Mouse (Mus musculus) lung, postnatal 4 days (tissue): ENCODE data around the gene Zc3h7b.

ENCODE experiments used
- DNase-seq, 2 experiments: peaks; one replicate each; pipeline ENCODE4 v3.0.0; 2021

Zc3h7b gene

DNA sequence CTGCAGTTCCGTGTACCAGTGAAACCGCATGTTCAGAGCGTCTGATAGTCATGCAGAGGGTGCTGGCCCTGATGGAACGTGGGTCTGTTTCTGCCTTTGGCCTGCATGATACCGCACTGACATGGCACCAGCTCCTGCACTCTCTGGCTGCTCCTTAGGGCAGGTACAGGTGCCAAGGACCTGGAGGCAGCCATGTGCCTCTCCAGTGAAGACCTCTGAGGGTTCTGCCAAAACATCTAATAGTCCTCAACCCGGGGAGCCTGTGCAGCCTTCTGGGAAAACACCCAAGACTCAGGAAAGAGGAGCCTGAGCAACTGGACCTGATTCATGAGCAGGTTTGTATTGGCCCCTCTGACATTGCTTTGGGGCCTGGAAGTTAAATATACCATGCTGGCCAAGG is 53.0 kb downstream of the Zc3h7b start:
- DNase-seq = no peak

DNA sequence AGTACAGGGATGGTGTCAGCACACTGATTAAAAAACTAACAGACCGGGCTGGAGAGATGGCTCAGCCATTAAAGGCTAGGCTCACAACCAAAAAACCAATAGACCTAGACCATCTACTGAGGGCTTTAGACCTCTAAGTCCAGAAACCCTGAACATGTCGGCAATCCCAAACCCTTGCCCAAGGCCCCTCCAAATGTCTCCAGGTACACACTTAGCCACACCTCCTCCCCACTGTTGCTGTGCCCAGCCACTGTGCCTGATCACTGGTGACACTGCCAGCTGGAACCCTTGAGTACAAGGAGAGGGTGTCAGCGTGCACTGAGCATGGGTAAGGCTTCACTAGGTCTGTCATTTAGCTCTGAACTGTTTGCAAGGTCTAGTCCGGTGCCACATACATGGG is 53.6 kb downstream of the Zc3h7b start:
- DNase-seq = no peak

DNA sequence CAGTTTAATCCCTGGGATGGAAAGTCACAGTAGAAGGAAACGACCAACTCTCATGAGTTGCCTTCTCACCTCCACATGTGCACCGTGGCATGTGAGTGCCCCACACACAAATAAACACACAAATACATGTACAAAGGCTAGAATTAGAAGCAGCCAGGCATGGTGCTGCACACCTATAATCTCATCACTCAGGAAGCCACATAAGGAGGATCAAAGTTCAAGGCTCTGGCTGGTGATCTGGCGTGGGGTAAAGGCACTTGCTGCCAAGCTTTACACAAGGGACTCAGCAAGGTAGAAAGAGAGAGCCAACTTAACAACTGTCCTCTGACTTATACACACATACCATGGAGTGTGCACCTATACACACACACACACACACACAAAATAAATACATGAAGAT is 55.5 kb downstream of the Zc3h7b start:
- no peak for DNase-seq

DNA sequence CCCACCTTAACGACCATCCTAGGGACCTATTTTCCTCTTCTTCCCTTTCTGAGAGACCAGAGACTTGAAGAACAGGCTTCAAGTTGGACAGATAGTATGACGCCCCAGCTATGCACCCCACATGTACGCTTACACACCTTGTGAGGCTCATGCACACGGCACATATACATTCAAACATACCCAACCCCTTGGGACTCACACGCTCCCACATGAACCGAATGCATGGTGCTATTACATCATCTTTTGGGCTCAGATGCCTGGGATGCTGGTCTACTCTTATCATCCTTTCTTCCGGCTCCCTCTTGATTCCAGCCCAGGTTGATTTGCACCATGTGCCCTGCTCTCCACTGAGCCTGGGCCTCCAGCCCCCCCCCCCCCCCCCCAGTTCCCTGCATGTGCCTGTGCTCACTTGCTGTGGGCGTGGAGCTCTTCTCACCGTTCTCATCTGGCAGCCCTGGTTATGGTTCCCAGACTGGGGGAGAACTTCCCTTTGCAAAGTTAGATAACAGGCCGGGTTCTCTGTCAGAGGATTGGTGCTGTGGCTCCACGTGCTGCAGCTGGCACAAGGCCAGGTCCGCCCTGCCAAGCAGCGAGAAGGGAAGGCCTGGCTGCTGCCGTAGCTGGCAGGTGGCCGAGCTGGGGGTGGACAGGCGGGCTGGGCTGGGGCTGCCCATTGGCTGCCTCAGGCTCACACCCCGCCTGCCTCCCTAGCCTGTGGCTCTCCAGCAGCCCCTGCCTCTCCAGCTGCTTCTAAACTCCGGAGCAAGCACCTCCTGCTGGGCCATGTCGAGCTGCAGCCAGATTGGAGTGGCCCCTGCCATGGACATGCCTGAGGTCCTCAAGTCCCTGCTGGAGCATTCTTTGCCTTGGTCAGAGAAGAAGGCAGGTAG is 57.4 kb downstream of the Zc3h7b start, which contains the start of gene Tef:
Gene Tef, plus strand, starts transcription at position 421 of the 890 bp plus-strand sequence.
- peak; percentile 99 to 100 for DNase-seq

DNA sequence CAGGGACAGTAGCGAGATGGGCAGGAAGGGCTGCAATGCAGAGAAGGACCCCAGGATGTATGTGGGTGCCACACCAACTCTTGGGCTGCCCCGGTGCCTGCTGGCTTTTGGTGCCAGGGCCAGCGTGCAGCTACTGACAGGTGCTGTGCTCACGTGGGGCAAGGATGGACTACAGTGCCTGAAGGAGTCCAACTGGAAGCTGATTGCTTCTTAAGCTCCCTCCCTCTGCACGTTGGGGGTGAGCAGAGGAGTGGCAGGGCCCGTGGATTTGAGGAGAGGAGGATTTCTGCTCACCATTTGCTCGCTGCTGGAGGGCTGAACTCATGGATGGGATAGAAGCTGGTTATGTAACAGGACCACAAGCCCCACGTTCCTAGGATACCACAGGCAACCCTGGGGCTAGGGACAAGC is 58.1 kb downstream of the Zc3h7b start:
- no peak for DNase-seq

DNA sequence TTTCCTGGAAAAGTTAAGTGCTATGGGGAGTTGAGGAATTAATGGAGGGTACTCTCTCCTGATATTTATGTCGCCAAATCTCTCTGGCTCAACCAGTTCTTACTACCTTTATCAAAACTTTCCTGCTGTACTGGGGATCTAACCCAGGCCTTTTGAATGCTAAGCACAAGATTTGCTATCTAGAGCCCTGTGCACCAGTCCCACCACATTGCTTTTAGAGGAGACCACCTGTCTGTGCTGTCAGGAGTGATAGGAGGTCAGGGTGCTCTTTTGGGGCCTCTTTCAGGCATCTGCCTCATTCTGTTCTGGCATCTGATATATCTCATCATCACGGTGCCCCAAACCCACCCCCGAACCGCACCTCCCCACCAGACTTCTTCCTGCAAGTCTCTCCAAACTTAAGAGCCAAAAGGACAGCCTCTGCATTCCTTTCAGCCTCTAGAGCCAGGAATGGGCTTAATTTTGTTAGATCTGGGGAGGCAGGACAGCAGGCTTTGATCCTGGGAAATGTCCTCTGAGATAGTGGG is 58.6 kb downstream of the Zc3h7b start:
- DNase-seq = no peak

DNA sequence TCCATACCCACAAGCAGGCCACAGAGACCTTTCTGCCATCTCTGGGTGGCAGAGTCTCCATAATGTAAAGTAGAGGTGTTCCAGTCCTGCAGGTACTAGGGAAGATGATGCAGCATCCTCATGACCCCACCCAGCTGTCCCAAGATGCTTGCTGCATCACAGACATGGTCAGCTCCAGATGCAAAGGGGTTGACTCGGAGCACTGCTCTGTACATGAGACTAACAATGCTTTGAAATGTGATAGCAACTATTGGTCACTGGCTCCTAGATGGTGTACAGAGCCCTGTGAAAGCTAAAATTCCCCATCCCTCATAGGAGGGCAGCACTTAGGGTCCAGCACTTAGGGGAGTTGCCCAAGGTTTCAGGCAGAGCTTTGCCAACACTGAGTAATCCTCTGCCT is 59.3 kb downstream of the Zc3h7b start:
- DNase-seq = no peak

DNA sequence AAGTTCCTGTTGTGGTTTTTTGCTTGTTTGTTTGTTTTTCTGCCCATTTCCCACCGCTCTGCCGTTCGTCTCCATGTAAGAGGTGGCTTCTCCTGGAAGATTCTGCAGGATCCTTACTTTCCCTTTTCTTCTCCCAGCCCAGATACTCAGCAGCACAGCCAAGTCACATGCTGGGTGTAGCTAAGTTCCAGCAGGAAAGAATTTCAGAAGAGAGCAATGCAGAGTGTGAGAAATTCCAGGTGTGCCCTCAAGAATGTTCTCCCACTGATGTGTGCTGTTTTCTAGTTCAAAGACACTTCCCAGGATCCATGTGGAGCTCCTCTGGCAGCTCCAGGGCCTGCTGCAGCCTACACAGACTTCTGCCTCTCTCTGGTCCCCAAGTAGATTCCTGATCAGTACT is 60.0 kb downstream of the Zc3h7b start:
- DNase-seq = no peak

DNA sequence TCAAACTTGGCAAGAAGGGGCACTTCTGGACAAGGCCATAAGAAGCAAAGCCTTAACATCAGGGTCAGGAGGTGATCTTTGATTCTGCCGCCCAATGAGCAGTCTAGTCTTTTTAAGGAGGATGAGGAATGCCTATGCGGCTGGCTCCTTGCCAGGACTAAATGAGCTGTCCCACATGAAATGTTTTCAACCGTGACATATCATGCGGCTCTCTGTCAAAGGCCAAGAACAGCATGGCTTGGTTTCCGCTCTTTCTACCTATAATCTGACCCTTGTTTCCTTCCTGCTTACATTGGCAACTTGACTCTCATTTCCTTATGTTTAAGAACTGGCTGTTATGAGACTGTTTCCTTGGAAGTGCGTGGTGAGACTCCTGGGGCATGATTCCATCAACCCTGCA is 60.8 kb downstream of the Zc3h7b start:
- peak; percentile 64 to 80 for DNase-seq

DNA sequence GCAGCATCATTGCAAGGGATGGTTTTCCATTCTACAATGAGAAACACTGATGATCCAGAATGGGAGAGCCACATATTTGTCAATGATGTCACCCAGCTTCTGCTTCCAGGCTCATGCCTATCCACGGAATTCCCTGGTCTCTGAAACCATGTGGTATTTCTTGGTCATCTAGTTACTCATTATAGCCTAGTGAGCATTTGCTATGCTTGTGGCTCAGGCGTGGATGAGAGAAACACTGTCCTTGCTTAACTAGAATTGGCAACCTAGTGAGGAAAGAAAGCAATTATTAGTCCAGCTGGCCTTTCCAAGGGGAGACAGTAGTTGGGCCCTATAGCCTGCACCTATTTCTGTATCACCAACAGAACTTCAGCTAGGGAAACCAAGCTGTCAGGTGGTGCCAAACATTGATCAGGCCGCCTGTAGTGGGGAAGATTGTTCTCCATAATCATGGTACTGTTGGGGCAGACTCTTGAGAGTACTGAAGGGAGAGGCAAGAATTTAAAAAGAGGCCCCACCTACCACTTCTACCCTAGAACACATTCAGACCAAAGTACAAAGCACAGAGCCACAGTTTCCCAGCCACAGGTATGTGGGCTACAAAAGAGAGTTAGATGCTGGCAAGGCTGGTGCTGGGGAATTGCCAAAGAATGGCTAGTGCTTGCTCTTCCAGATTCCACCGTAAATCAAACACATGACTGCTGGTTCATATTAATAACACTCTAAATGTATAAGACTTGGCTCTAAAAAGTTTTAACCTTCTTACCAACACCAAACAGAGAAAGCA is 62.0 kb downstream of the Zc3h7b start:
- peak; percentile 58 to 75 for DNase-seq

DNA sequence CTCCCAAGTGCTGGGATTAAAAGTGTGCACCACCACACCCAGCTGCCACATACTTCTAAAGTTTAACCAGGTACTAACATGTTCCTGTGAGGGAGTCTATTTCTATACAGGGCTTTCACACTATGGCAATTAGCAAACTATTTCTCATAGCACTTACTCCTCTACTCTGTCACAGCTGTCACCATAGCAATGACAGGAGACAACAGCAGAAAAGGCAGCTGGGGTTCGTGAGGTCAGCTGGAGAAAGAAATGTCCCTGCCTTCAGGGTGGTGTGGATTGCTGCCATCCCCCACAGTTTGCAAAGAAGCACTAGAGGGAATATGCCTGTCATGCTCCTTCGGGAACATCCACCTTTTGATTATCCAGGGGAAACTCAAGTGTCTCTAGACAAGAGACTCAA is 63.9 kb downstream of the Zc3h7b start:
- DNase-seq = no peak

DNA sequence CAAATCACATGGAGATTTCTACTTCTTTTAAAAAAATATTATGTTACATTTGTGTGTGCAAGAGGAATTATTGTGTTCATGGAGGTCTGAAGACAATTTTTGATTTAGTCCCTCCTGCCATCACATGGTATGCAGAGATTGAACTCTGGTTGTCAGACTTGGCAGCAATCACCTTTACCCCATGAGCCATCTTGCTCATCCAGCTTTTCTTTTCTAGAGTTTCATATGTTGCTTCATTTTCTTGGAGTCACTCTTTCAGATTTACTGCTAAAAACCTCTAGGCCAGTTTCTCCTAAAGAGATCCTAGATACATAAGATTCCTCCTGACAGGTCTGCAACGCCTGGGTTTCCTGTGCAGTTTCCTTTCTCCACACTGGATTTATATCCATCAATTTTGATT is 64.7 kb downstream of the Zc3h7b start:
- no peak for DNase-seq

DNA sequence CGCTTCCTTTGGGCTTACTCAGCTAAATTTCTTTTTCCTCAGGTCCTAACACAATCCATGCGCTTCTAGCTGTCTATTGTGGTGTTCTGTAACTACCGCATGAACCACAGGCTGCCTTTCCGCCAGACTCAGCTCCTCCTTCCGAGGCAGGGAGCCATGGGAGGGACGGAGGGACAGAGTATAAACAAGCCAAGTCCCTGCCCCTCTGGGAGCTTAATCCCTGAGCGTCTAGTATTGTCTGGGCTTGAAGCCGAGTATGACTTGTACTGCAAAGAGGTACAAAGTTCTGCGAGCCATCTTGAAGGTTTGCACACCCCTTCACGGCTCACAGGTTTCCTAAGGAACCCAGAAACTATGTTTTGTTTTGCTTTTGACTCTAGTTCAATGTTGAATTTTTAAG is 65.3 kb downstream of the Zc3h7b start:
- peak; percentile 91 to 95 for DNase-seq

DNA sequence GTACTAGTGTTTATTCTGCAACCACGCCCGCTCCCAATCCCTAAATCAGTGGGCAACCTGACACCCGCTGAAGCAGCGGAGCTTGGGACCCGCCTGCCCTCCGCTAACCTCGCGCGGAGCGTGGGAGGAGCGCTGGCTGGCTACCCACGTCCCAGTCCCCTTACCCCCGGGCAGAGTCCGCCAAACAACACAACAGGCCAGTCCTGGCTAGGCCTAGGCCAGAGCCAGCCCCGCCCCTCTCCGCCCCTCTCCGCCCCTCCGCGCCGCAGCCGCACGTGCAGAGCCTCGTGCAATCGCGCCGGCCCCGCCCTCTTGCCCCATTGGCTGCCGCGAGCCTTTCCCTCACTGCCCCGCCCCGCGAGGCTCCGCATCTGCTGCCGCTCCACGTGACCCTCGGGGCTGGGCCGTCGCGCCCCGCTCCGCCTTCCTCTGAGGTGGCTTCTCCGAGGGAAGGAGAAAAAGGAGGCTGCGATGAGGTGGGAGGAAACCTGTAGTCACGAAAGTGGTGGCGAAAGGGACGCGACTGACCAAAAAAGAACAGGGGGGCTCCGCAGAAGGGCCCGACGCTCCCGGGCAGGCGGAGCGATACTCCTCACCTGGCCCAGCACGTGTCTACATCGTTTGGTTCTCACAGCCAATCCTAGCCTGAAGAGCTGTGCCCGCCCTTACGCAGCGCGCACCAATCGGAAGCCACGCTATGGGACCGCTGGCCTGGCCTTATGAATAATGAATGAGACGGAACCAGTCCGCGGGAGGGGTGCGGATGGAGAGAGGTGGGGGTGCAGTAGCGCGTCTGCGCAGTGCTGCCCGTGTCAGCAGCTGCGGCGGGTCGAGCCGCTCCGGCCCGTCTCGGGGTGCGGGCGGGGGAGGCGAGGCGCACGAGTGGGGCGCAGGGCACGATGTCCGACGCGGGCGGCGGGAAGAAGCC is 66.1 kb downstream of the Zc3h7b start:
- DNase-seq = peak; percentile 98 to 99

DNA sequence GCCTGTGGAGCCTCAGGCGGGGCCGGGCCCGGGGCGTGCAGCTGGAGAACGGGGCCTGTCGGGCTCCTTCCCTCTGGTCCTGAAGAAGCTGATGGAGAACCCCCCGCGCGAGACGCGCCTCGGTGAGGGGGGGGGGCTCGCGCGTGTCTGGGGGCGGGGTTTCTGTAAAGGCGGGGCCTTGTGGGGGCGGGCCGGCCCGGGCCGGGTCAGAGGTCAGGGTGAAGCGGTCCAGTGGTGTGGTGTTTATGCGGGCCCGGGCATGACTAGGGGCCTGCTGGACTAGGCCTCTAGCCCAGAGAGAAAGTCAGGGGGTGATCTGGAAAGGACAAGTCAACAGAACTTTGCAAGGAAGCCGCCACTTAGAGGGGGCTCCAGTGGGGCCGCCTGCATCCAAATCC is 66.7 kb downstream of the Zc3h7b start:
- no peak for DNase-seq

DNA sequence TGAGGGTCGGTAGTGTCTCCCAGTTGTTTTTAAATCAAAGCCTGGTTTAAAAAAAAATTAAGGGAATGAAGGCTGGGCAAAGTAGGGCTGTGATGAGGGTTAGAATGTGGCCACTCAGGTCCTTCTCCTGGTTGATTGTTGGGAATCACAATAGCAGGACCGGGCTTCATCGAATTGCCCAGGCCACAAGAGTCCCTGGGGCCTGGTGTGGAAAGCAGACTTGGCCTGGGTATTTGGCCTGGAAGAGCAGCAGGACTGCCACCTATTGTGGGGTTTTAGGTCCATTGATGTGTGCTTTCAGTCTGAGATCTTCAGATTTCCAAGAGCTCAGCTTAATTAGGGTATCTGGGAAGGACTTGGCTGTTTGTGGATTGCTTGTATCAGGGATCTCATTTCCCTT is 67.4 kb downstream of the Zc3h7b start:
- DNase-seq = no peak

DNA sequence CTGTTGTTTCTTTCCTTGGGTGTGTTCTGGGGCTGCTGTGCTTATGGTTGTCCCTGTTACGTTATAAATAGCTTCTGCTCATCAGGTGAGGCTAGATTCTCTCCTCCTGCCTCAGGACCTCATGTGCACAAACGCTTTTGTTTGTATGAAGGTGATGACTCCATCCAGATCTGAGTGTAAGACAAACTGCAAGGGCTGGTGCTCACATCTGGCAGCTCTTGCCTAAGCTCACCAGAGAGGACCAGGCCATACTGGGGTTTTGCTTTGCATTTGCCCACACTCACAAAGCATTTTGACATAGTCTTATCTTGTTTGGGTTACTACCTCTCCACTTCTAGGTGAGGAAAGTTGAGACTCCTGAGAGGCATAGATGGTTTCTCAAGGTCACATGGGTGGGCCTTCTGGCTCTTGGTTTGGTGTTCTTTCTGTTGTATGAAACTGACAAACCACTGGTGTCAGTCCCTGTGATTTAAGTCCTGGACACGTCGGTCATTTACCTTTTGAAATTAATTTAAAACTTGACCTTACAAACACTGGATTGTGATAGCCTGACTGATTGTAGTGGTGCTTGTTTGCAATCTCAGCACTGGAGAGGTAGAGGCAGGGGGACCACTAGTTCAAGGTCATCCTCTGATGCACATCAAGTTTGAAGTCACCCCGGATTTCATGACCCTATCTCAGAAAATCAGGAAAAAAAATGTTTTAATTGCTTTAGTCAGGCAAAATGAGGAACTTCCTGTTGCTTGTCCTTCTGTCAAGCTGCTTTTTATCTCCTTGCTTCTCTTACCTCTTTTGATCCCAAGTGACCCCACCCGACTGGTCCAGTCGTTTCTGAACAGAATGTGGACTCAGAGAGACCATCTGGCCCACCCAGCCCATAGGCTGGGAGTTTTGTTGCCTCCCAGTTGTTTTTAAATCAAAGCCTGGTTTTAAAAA is 68.1 kb downstream of the Zc3h7b start:
- no peak for DNase-seq

DNA sequence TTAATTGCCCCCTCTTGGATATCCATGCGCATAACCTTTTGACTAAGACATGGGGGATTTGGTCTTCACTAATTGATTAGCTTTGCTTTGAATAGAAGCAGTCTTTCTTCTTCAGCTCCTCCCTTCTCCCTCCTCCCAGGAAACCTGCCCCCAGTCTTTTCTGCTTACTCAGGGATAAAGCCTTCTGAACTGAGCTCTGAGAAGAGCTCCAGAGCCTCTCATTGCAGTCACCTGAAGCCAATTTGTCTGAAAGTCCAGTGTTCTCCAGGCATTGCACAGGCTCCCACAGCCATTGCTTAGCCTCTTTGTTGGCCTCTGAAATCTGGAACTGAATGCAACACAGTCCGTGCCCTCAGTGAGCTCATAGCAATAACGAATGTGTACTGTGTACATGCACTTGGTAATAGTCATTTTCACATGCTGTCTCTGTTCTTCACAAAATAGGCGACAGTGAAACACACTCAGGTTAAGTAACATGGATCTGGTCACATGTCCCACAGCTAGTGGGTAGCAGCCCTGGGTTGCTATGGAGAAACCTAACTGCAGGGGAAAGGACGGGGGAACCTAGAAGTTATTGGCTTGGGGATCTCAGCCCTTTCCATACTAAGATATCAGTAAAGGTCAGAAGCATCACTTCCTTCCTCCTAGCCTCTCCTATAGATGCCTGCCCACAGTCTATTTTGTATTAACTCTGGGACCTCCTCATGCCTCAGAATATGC is 69.3 kb downstream of the Zc3h7b start:
- no peak for DNase-seq

DNA sequence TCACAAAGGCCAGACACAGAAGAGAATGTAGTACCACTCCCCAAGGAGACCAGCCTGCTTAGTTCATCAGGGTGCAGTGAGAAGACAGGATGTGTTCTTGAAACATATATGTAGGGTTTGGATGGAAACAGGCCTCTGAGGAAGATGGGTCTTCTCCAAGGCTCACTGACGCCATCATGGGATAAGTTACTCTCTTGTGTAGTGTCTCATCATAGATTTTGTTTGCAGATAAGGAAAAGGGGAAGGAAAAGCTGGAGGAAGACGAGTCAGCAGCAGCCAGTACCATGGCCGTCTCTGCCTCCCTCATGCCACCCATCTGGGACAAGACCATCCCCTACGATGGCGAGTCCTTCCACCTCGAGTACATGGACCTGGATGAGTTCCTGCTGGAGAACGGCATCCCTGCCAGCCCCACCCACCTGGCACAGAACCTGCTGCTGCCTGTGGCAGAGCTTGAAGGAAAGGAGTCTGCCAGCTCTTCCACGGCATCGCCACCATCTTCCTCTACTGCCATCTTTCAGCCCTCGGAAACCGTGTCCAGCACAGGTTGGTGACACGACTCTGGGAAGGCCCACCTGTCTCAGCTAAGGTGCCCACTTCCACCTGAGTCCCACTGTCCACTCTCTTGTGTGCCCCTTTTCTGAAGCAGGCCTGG is 70.0 kb downstream of the Zc3h7b start:
- peak in 1 of 2 experiments; percentile 22 for DNase-seq

DNA sequence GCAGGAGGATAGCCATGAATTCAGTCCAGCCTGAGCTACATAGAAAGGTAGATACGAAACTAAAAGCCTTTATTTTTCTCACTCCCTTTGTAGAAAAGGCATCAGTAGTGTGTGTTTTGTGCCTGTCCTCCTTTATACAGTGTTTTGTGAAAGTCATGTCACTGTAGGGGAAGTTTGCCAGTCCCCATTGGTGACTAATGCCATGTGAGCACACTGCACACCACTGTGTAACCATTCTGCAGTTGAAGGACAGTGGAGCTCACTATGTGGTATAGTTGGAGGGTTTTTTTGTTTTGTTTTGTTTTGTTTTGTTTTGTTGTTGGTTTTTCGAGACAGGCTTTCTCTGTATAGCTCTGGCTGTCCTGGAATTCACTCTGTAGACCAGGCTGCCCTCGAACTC is 73.5 kb downstream of the Zc3h7b start:
- DNase-seq = no peak
